Mouse (Mus musculus): ENCODE results near the gene Alox8. TPM values are rescaled to one million over a fixed set of nuclear protein-coding genes. Genes with fewer than 3 reads are reported as not detected.

Alox8 gene
- polyA plus RNA-seq, 1 experiment = not detected

- H3K4me1 ChIP-seq (ENCODE audit: control insufficient read depth, insufficient read depth, low read length) = 0 out of 2 replicates have a peak, but pooled peaks cover 4% of the 10 kb centered on the region
- WGBS = 70% methylated on average over 12 of the region's 12 CpGs
Observed at GRCm38 (mm10) chr11:69169313-69169712, 28.3 kb downstream of the Alox8 start.

GRCm38 (mm10) chr11:69156800-69157199 lies 40.8 kb downstream of the Alox8 start, which contains the start of gene Alox12b:
Gene Alox12b, plus strand, starts transcription at chr11:69156989.
- no peak within 1 kb of the TSS for H3K27ac ChIP-seq (ENCODE audit: insufficient read depth, low read depth, low read length)

More at GRCm38 (mm10) chr11:69169313-69169712, 28.3 kb downstream of the Alox8 start:
- TF ChIP-seq CTCF (IDR thresholded peaks at IDR 0.05; ENCODE audit: insufficient read depth, low read depth, low read length) (no peak), POLR2A (IDR thresholded peaks at IDR 0.05; ENCODE audit: insufficient read depth, low read depth, low read length) (no peak)
- H3K4me3 ChIP-seq (ENCODE audit: insufficient read depth, low read depth, low read length) = no peak overlapping the region
- no peak overlapping the region for H3K27ac ChIP-seq (ENCODE audit: insufficient read depth, low read depth, low read length)

GRCm38 (mm10) chr11:69155351-69155750 lies 42.3 kb downstream of the Alox8 start:
- Histone ChIP-seq H3K4me3 (ENCODE audit: insufficient read depth, low read depth, low read length) (no peak overlapping the region), H3K27ac (ENCODE audit: insufficient read depth, low read depth, low read length) (no peak overlapping the region), H3K4me1 (ENCODE audit: control insufficient read depth, insufficient read depth, low read length) (peaks cover 13% of the 10 kb centered on the region)
- no peak for TF ChIP-seq POLR2A (IDR thresholded peaks at IDR 0.05; ENCODE audit: insufficient read depth, low read depth, low read length)
- no peak for TF ChIP-seq CTCF (IDR thresholded peaks at IDR 0.05; ENCODE audit: insufficient read depth, low read depth, low read length)
- 52% methylated on average over 1 of the region's 1 CpGs for WGBS

More at GRCm38 (mm10) chr11:69156800-69157199, 40.8 kb downstream of the Alox8 start, which contains the start of gene Alox12b:
- TF ChIP-seq POLR2A (IDR thresholded peaks at IDR 0.05; ENCODE audit: insufficient read depth, low read depth, low read length) = no peak
- 4% methylated on average over 18 of the region's 18 CpGs for WGBS
- H3K4me3 ChIP-seq (ENCODE audit: insufficient read depth, low read depth, low read length) = peak within 1 kb of the TSS; percentile 12
- peaks cover 9% of the 10 kb centered on the region for H3K4me1 ChIP-seq (ENCODE audit: control insufficient read depth, insufficient read depth, low read length)

- TF ChIP-seq POLR2A (IDR thresholded peaks at IDR 0.05; ENCODE audit: insufficient read depth, low read depth, low read length) = no peak
- no peak for TF ChIP-seq CTCF (IDR thresholded peaks at IDR 0.05; ENCODE audit: insufficient read depth, low read depth, low read length)
- H3K4me1 ChIP-seq (ENCODE audit: control insufficient read depth, insufficient read depth, low read length) = peaks cover 19% of the 10 kb centered on the region
- 76% methylated on average over 8 of the region's 8 CpGs for WGBS
Observed at GRCm38 (mm10) chr11:69153831-69154230, 43.8 kb downstream of the Alox8 start.

GRCm38 (mm10) chr11:69151004-69151403 lies 46.6 kb downstream of the Alox8 start:
- H3K27ac ChIP-seq (ENCODE audit: insufficient read depth, low read depth, low read length) = no peak overlapping the region
- H3K4me1 ChIP-seq (ENCODE audit: control insufficient read depth, insufficient read depth, low read length) = peaks cover 10% of the 10 kb centered on the region
- H3K4me3 ChIP-seq (ENCODE audit: insufficient read depth, low read depth, low read length) = no peak overlapping the region
- WGBS = 66% methylated on average over 6 of the region's 6 CpGs
- TF ChIP-seq POLR2A (IDR thresholded peaks at IDR 0.05; ENCODE audit: insufficient read depth, low read depth, low read length) = no peak
- no peak for TF ChIP-seq CTCF (IDR thresholded peaks at IDR 0.05; ENCODE audit: insufficient read depth, low read depth, low read length)

More at GRCm38 (mm10) chr11:69153831-69154230, 43.8 kb downstream of the Alox8 start:
- H3K4me3 ChIP-seq (ENCODE audit: insufficient read depth, low read depth, low read length) = no peak overlapping the region
- no peak overlapping the region for H3K27ac ChIP-seq (ENCODE audit: insufficient read depth, low read depth, low read length)

- Histone ChIP-seq H3K27ac (ENCODE audit: insufficient read depth, low read depth, low read length) (no peak overlapping the region), H3K4me1 (ENCODE audit: control insufficient read depth, insufficient read depth, low read length) (peaks cover 10% of the 10 kb centered on the region), H3K4me3 (ENCODE audit: insufficient read depth, low read depth, low read length) (no peak overlapping the region)
- TF ChIP-seq CTCF (IDR thresholded peaks at IDR 0.05; ENCODE audit: insufficient read depth, low read depth, low read length) (no peak), POLR2A (IDR thresholded peaks at IDR 0.05; ENCODE audit: insufficient read depth, low read depth, low read length) (no peak)
- 7% methylated on average over 7 of the region's 7 CpGs for WGBS
Observed at GRCm38 (mm10) chr11:69150444-69150843, 47.2 kb downstream of the Alox8 start.

GRCm38 (mm10) chr11:69149728-69150127 lies 47.9 kb downstream of the Alox8 start:
- WGBS = 46% methylated on average over 6 of the region's 6 CpGs
- TF ChIP-seq CTCF (IDR thresholded peaks at IDR 0.05; ENCODE audit: insufficient read depth, low read depth, low read length) (no peak), POLR2A (IDR thresholded peaks at IDR 0.05; ENCODE audit: insufficient read depth, low read depth, low read length) (no peak)
- Histone ChIP-seq H3K27ac (ENCODE audit: insufficient read depth, low read depth, low read length) (no peak overlapping the region), H3K4me1 (ENCODE audit: control insufficient read depth, insufficient read depth, low read length) (peaks cover 10% of the 10 kb centered on the region), H3K4me3 (ENCODE audit: insufficient read depth, low read depth, low read length) (no peak overlapping the region)

GRCm38 (mm10) chr11:69148451-69148960 lies 49.1 kb downstream of the Alox8 start:
- TF ChIP-seq POLR2A (IDR thresholded peaks at IDR 0.05; ENCODE audit: insufficient read depth, low read depth, low read length) (no peak), CTCF (IDR thresholded peaks at IDR 0.05; ENCODE audit: insufficient read depth, low read depth, low read length) (no peak)
- Histone ChIP-seq H3K27ac (ENCODE audit: insufficient read depth, low read depth, low read length) (no peak overlapping the region), H3K4me1 (ENCODE audit: control insufficient read depth, insufficient read depth, low read length) (peaks cover 10% of the 10 kb centered on the region), H3K4me3 (ENCODE audit: insufficient read depth, low read depth, low read length) (no peak overlapping the region)
- 81% methylated on average over 5 of the region's 5 CpGs for WGBS

GRCm38 (mm10) chr11:69147546-69147945 lies 50.1 kb downstream of the Alox8 start:
- Histone ChIP-seq H3K4me3 (ENCODE audit: insufficient read depth, low read depth, low read length) (no peak overlapping the region), H3K27ac (ENCODE audit: insufficient read depth, low read depth, low read length) (no peak overlapping the region), H3K4me1 (ENCODE audit: control insufficient read depth, insufficient read depth, low read length) (peaks cover 10% of the 10 kb centered on the region)
- WGBS = 67% methylated on average over 7 of the region's 7 CpGs
- TF ChIP-seq CTCF (IDR thresholded peaks at IDR 0.05; ENCODE audit: insufficient read depth, low read depth, low read length) = no peak
- TF ChIP-seq POLR2A (IDR thresholded peaks at IDR 0.05; ENCODE audit: insufficient read depth, low read depth, low read length) = no peak
